Mouse (Mus musculus): ENCODE data around the gene Lag3. TPM values are rescaled to one million over a fixed set of nuclear protein-coding genes. Genes with fewer than 3 reads are reported as not detected.

Gene Lag3
- total and polyA plus RNA-seq, 3 experiments = 0.68 TPM; not detected in 2

DNA sequence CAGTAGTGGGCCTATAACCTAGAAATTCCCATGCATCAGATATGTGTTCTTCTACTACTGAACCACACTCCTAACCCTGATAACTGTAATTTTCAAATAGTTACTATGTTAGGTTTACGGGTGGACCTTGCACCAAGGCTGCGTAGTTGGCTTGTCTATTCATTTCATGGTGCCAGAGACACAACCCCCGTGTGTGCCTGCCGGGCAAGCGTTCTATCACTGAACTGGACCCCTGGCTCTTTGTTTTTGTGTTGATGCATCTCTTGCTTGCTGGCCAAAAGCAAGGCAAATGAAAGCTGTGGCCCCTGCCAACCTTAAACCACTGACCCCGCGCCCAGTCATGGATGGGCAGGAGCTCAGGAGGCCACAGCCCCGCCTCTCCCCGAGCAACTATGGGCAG lies 29.7 kb downstream of the Lag3 start:
- peaks cover 2% of the 10 kb centered on the region; the same call in 1 of the 2 replicates for H3K4me1 ChIP-seq (ENCODE audit: insufficient read depth, low read depth, low read length)
- DNase-seq (ENCODE audit: low spot score) (no peak), ATAC-seq (ENCODE audit: extremely low read depth, insufficient number of reproducible peaks, low FRiP score, poor library complexity, severe bottlenecking) (no peak)
- H3K36me3 ChIP-seq (replicated peaks) = no peaks in the 10 kb centered on the region
- H3K4me3 ChIP-seq (ENCODE audit: low read depth, low read length) = no peak overlapping the region
- H3K9me3 ChIP-seq (replicated peaks) = no peaks in the 10 kb centered on the region
- TF ChIP-seq TAL1 (conservative IDR thresholded peaks at IDR 0.05; ENCODE audit: low read depth, low read length) (no peak), CTCF (IDR thresholded peaks at IDR 0.05; ENCODE audit: low read depth, low read length) (no peak), POLR2AphosphoS5 (IDR thresholded peaks at IDR 0.05; ENCODE audit: insufficient replicate concordance, low read depth, low read length) (no peak), GATA1 (IDR thresholded peaks at IDR 0.05; ENCODE audit: borderline replicate concordance, low read length) (no peak), GATA2 (IDR thresholded peaks at IDR 0.05; ENCODE audit: borderline replicate concordance, low read depth, low read length) (no peak)
- H3K27me3 ChIP-seq (ENCODE audit: insufficient read depth, low read length) = peaks cover 35% of the 10 kb centered on the region

DNA sequence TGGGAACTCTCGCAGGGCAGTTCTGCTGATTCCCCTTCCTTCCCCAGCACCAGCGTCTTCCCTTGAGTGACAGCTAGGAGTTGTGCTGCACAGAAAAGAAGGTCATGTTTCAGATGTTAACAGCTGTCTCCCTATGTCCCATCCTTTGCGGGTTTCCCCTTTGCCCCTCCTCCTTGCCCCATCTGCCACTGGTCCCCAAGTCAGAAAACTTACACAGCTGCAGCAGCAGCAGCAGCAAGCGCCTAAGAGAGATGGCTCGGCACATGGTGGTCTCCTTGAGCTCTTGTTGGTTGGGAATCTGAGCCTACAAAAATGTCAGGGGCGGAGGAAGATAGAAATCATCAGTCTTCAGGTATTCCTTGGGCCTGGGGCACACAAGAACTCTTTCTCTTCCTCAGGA lies 32.1 kb downstream of the Lag3 start:
- TF ChIP-seq TAL1 (conservative IDR thresholded peaks at IDR 0.05; ENCODE audit: low read depth, low read length) (no peak), GATA2 (IDR thresholded peaks at IDR 0.05; ENCODE audit: borderline replicate concordance, low read depth, low read length) (no peak), POLR2AphosphoS5 (IDR thresholded peaks at IDR 0.05; ENCODE audit: insufficient replicate concordance, low read depth, low read length) (no peak)
- Histone ChIP-seq H3K9me3 (replicated peaks) (no peaks in the 10 kb centered on the region), H3K4me3 (ENCODE audit: low read depth, low read length) (no peak overlapping the region), H3K4me1 (ENCODE audit: insufficient read depth, low read depth, low read length) (peaks cover 2% of the 10 kb centered on the region; the same call in 1 of the 2 replicates), H3K36me3 (replicated peaks) (no peaks in the 10 kb centered on the region), H3K27me3 (ENCODE audit: insufficient read depth, low read length) (peaks cover 26% of the 10 kb centered on the region)
- no peak for DNase-seq (ENCODE audit: low spot score)
- ATAC-seq (ENCODE audit: extremely low read depth, insufficient number of reproducible peaks, low FRiP score, poor library complexity, severe bottlenecking) = no peak

DNA sequence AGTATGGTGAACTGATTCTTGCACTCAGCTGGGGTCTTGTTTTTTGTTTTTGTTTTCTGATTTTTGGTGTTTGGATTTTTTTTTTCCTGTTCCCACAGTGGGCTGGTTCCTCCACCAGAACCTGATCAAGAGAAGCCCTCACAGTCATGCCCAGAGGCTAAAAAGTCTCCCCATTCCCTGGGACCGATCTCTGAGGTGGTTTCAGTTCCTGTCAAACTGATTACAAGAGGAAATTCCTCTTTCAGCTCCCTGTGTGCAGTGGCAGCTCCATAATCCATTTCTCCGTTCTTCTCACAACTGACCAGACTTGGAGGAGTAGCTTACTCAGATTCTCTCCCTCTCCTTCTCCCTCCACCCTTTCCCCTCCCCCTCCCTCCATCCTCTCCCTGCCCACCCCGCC lies 37.2 kb downstream of the Lag3 start:
- TF ChIP-seq CTCF (IDR thresholded peaks at IDR 0.05; ENCODE audit: low read depth, low read length) (no peak), POLR2AphosphoS5 (IDR thresholded peaks at IDR 0.05; ENCODE audit: insufficient replicate concordance, low read depth, low read length) (no peak), TAL1 (conservative IDR thresholded peaks at IDR 0.05; ENCODE audit: low read depth, low read length) (no peak), GATA1 (IDR thresholded peaks at IDR 0.05; ENCODE audit: borderline replicate concordance, low read length) (no peak), GATA2 (IDR thresholded peaks at IDR 0.05; ENCODE audit: borderline replicate concordance, low read depth, low read length) (no peak)
- Histone ChIP-seq H3K4me3 (ENCODE audit: low read depth, low read length) (no peak overlapping the region), H3K27me3 (ENCODE audit: insufficient read depth, low read length) (peaks cover 37% of the 10 kb centered on the region), H3K36me3 (replicated peaks) (no peaks in the 10 kb centered on the region), H3K9me3 (replicated peaks) (no peaks in the 10 kb centered on the region), H3K4me1 (ENCODE audit: insufficient read depth, low read depth, low read length) (no peaks in the 10 kb centered on the region)
- DNase-seq (ENCODE audit: low spot score) (no peak), ATAC-seq (ENCODE audit: extremely low read depth, insufficient number of reproducible peaks, low FRiP score, poor library complexity, severe bottlenecking) (no peak)

DNA sequence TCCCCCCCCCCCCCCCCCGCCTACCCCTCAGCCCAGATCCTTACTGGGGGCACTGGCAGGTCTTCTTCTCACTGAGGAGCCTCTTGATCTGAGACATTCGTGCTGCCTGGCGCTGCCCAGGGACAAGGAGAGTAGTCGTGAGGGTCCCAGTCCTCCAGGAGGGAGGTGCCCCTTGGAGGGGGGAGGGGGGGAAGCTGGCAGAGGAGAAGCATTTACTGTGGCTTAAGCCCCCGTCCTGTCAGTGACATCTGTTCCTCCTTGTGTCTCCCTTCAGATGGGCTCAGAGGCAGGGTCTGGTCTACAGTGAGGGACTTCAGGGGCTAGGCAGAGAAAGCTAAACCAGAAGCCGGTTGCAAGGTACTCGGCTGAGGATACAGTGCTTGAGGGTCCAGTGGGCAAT lies 44.9 kb downstream of the Lag3 start:
- TF ChIP-seq POLR2AphosphoS5 (IDR thresholded peaks at IDR 0.05; ENCODE audit: insufficient replicate concordance, low read depth, low read length) (no peak), GATA1 (IDR thresholded peaks at IDR 0.05; ENCODE audit: borderline replicate concordance, low read length) (no peak), TAL1 (conservative IDR thresholded peaks at IDR 0.05; ENCODE audit: low read depth, low read length) (no peak), GATA2 (IDR thresholded peaks at IDR 0.05; ENCODE audit: borderline replicate concordance, low read depth, low read length) (no peak), CTCF (IDR thresholded peaks at IDR 0.05; ENCODE audit: low read depth, low read length) (no peak)
- H3K4me3 ChIP-seq (ENCODE audit: low read depth, low read length) = no peak overlapping the region
- H3K9me3 ChIP-seq (replicated peaks) = no peaks in the 10 kb centered on the region
- DNase-seq (ENCODE audit: low spot score) (no peak), ATAC-seq (ENCODE audit: extremely low read depth, insufficient number of reproducible peaks, low FRiP score, poor library complexity, severe bottlenecking) (no peak)
- no peaks in the 10 kb centered on the region for H3K36me3 ChIP-seq (replicated peaks)
- H3K4me1 ChIP-seq (ENCODE audit: insufficient read depth, low read depth, low read length) = peaks cover 3% of the 10 kb centered on the region; the same call in 1 of the 2 replicates
- H3K27me3 ChIP-seq (ENCODE audit: insufficient read depth, low read length) = peaks cover 69% of the 10 kb centered on the region

DNA sequence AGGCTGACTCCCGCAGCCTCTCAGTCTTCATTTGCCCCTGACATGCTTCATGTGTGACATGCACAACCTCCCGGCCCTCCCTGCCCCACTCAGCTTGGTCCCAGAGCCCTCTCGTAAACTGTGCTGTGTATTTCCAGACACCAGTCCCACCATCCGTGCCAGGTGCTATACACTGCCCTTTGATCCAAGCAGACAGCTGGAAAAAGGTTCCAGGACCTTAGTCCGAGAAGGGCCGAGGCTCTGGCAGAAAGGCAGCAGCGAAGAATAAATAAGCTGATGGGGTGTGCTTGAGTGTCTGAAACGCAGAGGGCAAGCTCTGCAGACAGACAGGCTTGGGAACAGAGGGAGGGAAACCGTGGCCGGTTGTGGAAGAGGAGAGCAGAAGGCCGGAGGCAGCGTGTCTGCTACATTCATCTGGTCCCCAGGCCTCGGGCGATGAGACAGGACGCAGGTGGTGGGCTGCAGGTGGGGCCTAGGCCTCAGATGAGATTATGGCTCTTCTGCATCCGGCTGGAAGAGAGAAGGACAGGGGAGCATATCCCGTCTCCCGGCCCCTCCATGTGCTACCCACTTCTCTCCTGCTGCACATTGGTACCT lies 45.6 kb downstream of the Lag3 start:
- TF ChIP-seq POLR2AphosphoS5 (IDR thresholded peaks at IDR 0.05; ENCODE audit: insufficient replicate concordance, low read depth, low read length) (no peak), TAL1 (conservative IDR thresholded peaks at IDR 0.05; ENCODE audit: low read depth, low read length) (no peak), GATA2 (IDR thresholded peaks at IDR 0.05; ENCODE audit: borderline replicate concordance, low read depth, low read length) (no peak), GATA1 (IDR thresholded peaks at IDR 0.05; ENCODE audit: borderline replicate concordance, low read length) (no peak), CTCF (IDR thresholded peaks at IDR 0.05; ENCODE audit: low read depth, low read length) (no peak)
- DNase-seq (ENCODE audit: low spot score) (no peak), ATAC-seq (ENCODE audit: extremely low read depth, insufficient number of reproducible peaks, low FRiP score, poor library complexity, severe bottlenecking) (no peak)
- H3K4me1 ChIP-seq (ENCODE audit: insufficient read depth, low read depth, low read length) = peaks cover 3% of the 10 kb centered on the region; the same call in 1 of the 2 replicates
- no peaks in the 10 kb centered on the region for H3K9me3 ChIP-seq (replicated peaks)
- H3K4me3 ChIP-seq (ENCODE audit: low read depth, low read length) = no peak overlapping the region
- no peaks in the 10 kb centered on the region for H3K36me3 ChIP-seq (replicated peaks)
- peaks cover 72% of the 10 kb centered on the region for H3K27me3 ChIP-seq (ENCODE audit: insufficient read depth, low read length)

DNA sequence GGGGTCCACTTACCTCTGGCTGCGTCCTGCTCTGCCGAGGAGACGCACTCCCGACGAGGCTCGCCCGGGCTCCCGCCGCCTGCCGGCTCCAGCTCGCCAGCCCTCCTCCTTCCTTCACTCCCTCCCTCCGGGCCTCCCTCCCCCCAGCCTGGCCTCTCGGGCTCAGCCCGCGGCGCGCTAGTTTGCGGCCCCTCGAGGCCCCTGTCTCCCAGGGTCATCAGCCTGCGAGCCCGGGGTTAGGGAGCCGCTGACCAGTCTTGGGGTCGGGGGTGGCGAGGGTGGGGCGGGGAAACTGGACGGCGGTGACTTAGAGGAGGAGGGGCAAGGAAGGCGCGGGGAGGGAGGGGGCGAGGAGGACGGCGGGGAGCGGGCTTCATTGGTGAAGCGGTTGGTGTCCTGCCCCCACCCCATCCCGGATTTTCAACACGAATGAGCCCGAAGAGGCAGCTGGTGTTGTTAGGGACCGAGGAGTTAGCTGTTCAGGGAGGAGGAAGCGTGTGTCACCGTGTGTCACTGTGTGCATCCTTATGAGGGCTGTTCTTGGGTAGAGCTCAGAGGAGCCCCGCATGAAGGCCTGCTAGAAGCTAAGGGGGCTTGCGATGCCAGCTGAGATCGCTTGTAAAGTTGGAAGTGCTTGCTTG lies 47.7 kb downstream of the Lag3 start, which contains the start of gene Gpr162:
TSS of gene Gpr162 (minus strand) at position 326 of the 641 bp plus-strand sequence.
- ATAC-seq (ENCODE audit: extremely low read depth, insufficient number of reproducible peaks, low FRiP score, poor library complexity, severe bottlenecking) = no peak
- Histone ChIP-seq H3K27me3 (ENCODE audit: insufficient read depth, low read length) (peaks cover 73% of the 10 kb centered on the region), H3K4me1 (ENCODE audit: insufficient read depth, low read depth, low read length) (peaks cover 5% of the 10 kb centered on the region; the same call in 1 of the 2 replicates), H3K9me3 (replicated peaks) (no peaks in the 10 kb centered on the region), H3K36me3 (replicated peaks) (no peaks in the 10 kb centered on the region), H3K4me3 (ENCODE audit: low read depth, low read length) (no peak within 1 kb of the TSS)
- no peak for DNase-seq (ENCODE audit: low spot score)
- TF ChIP-seq POLR2AphosphoS5 (IDR thresholded peaks at IDR 0.05; ENCODE audit: insufficient replicate concordance, low read depth, low read length) = no peak
- TF ChIP-seq GATA2 (IDR thresholded peaks at IDR 0.05; ENCODE audit: borderline replicate concordance, low read depth, low read length) = no peak
- no peak for TF ChIP-seq GATA1 (IDR thresholded peaks at IDR 0.05; ENCODE audit: borderline replicate concordance, low read length)
